Mouse (Mus musculus) liver, embryonic 11.5 days (tissue): ENCODE results near the gene Fkbp2. TPM values are rescaled to one million over a fixed set of nuclear protein-coding genes. Genes with fewer than 3 reads are reported as not detected.

Source experiments
- ATAC-seq: fragments of 200-750 bp; cut with Nextera tagmentation; replicated peaks from 2 replicates; pipeline ENCODE4 v1.8.0; 2017; ENCODE audit warnings: moderate number of reproducible peaks, mild to moderate bottlenecking, moderate TSS enrichment, moderate library complexity; ENCODE audit not compliant: low FRiP score
- DNase-seq: peaks from one replicate; pipeline ENCODE4 v3.0.0-alpha.2; 2017; ENCODE audit warnings: low spot score
- H3K27ac ChIP-seq: fragments of 300-500 bp; sonication (generic); 2 replicates; pipeline ENCODE4 v1.5.1; 2014; ENCODE audit warnings: mild to moderate bottlenecking, low read depth, low read length, control low read depth
- H3K27me3 ChIP-seq: fragments of 300-500 bp; sonication (generic); replicated peaks from 2 replicates; pipeline ENCODE4 v1.6.1; 2014; ENCODE audit warnings: low read length, mixed read lengths; ENCODE audit not compliant: control insufficient read depth, insufficient read depth
- H3K36me3 ChIP-seq: fragments of 300-500 bp; sonication (generic); 2 replicates; pipeline ENCODE4 v1.6.1; 2014; ENCODE audit warnings: mild to moderate bottlenecking, low read length, moderate library complexity, mixed read lengths; ENCODE audit not compliant: control insufficient read depth, insufficient read depth
- H3K4me1 ChIP-seq: fragments of 300-500 bp; sonication (generic); replicated peaks from 2 replicates; pipeline ENCODE4 v1.6.1; 2014; ENCODE audit warnings: low read length, mixed read lengths; ENCODE audit not compliant: control insufficient read depth, insufficient read depth
- H3K4me2 ChIP-seq: fragments of 300-500 bp; sonication (generic); 2 replicates; pipeline ENCODE4 v1.6.1; 2014; ENCODE audit warnings: mild to moderate bottlenecking, control low read depth, moderate library complexity
- H3K4me3 ChIP-seq: fragments of 300-500 bp; sonication (generic); 2 replicates; pipeline ENCODE4 v1.5.1; 2014; ENCODE audit warnings: low read depth, low read length, control low read depth
- H3K9ac ChIP-seq: fragments of 300-500 bp; sonication (generic); 2 replicates; pipeline ENCODE4 v1.6.1; 2014; ENCODE audit warnings: low read depth, low read length, control low read depth
- H3K9me3 ChIP-seq: fragments of 300-500 bp; sonication (generic); 2 replicates; pipeline ENCODE4 v1.6.1; 2016; ENCODE audit warnings: low read length, inconsistent platforms, mixed read lengths; ENCODE audit not compliant: control insufficient read depth
- WGBS: fragments of 180-500 bp; shearing (Covaris S2); extraction: QIAGEN DNeasy Blood & Tissue Kit; methylation state at CpG from one replicate; pipeline ENCODE4 v1.1.7; 2014; 5-methylcytosine and 5-hydroxymethylcytosine counted together
- polyA plus RNA-seq: library from polyadenylated mRNA; unstranded; fragments of >200 nt; fragmentation: Nextera tagmentation; extraction: Ambion mirVana; gene quantifications from 2 replicates; pipeline ENCODE4 v1.2.1, GENCODE M21; 2014

Gene Fkbp2
- polyA plus RNA-seq, 1 experiment from 2014 or later = 124 TPM

GRCm38 (mm10) chr19:7012426-7012825 lies 32.1 kb upstream of the Fkbp2 start:
- 79% methylated on average over 4 of the region's 4 CpGs for WGBS
- H3K27me3 ChIP-seq = no peaks in the 10 kb centered on the region

GRCm38 (mm10) chr19:7006892-7007593 lies 26.7 kb upstream of the Fkbp2 start:
- ATAC-seq = no peak
- Histone ChIP-seq H3K4me2 (no peak overlapping the region), H3K4me1 (no peaks in the 10 kb centered on the region), H3K9ac (no peak overlapping the region), H3K4me3 (no peak overlapping the region), H3K27me3 (no peaks in the 10 kb centered on the region), H3K36me3 (peaks cover 8% of the 10 kb centered on the region; the same call in 1 of the 2 replicates), H3K9me3 (no peaks in the 10 kb centered on the region), H3K27ac (no peak overlapping the region)
- 83% methylated on average over 8 of the region's 9 CpGs for WGBS
- DNase-seq = no peak

More at GRCm38 (mm10) chr19:7012426-7012825, 32.1 kb upstream of the Fkbp2 start:
- Histone ChIP-seq H3K9ac (no peak overlapping the region), H3K4me3 (no peak overlapping the region), H3K4me1 (peaks cover 2% of the 10 kb centered on the region), H3K27ac (no peak overlapping the region), H3K36me3 (peaks cover 14% of the 10 kb centered on the region), H3K9me3 (no peaks in the 10 kb centered on the region), H3K4me2 (no peak overlapping the region)
- ATAC-seq (no peak), DNase-seq (no peak)

GRCm38 (mm10) chr19:6999360-7000063 lies 19.2 kb upstream of the Fkbp2 start:
- no peaks in the 10 kb centered on the region for H3K9me3 ChIP-seq
- peaks cover 37% of the 10 kb centered on the region for H3K36me3 ChIP-seq
- DNase-seq (no peak), ATAC-seq (no peak)
- H3K4me3 ChIP-seq = no peak overlapping the region
- peaks cover 20% of the 10 kb centered on the region for H3K4me1 ChIP-seq
- H3K27me3 ChIP-seq = no peaks in the 10 kb centered on the region
- no peak overlapping the region for H3K9ac ChIP-seq
- H3K4me2 ChIP-seq = no peak overlapping the region
- no peak overlapping the region for H3K27ac ChIP-seq
- 91% methylated on average over 19 of the region's 19 CpGs for WGBS

- ATAC-seq (no peak), DNase-seq (no peak)
- Histone ChIP-seq H3K27me3 (no peaks in the 10 kb centered on the region), H3K9me3 (no peaks in the 10 kb centered on the region), H3K4me3 (no peak overlapping the region), H3K9ac (no peak overlapping the region), H3K4me2 (no peak overlapping the region), H3K36me3 (peaks cover 36% of the 10 kb centered on the region), H3K4me1 (peaks cover 26% of the 10 kb centered on the region), H3K27ac (no peak overlapping the region)
- WGBS = 86% methylated on average over 9 of the region's 9 CpGs
Observed at GRCm38 (mm10) chr19:6997721-6998290, 17.5 kb upstream of the Fkbp2 start.

- peaks cover 31% of the 10 kb centered on the region for H3K4me1 ChIP-seq
- ATAC-seq = peak; percentile 77
- H3K9ac ChIP-seq = peak within 1 kb of the TSS; percentile 71
- H3K27me3 ChIP-seq = no peaks in the 10 kb centered on the region
- peak within 1 kb of the TSS; percentile 90 for H3K4me2 ChIP-seq
- 1% methylated on average over 24 of the region's 24 CpGs for WGBS
- no peaks in the 10 kb centered on the region for H3K9me3 ChIP-seq
- H3K4me3 ChIP-seq = peak within 1 kb of the TSS; percentile 64
- H3K36me3 ChIP-seq = peaks cover 21% of the 10 kb centered on the region
- peak within 1 kb of the TSS; percentile 46; the same call in 1 of the 2 replicates for H3K27ac ChIP-seq
- DNase-seq = peak; percentile 83
Observed at GRCm38 (mm10) chr19:6996006-6996405, 15.7 kb upstream of the Fkbp2 start, which contains the start of the genes Nudt22 and Trpt1. Gene Nudt22 (minus strand): TSS chr19:6996117. Gene Trpt1 (plus strand): TSS chr19:6996131.

- H3K27me3 ChIP-seq = no peaks in the 10 kb centered on the region
- no peaks in the 10 kb centered on the region for H3K9me3 ChIP-seq
- DNase-seq = no peak
- H3K4me2 ChIP-seq = peak overlapping the region; percentile 90
- H3K27ac ChIP-seq = no peak overlapping the region
- H3K4me1 ChIP-seq = peaks cover 31% of the 10 kb centered on the region
- peak overlapping the region; percentile 64 for H3K4me3 ChIP-seq
- H3K9ac ChIP-seq = peak overlapping the region; percentile 71
- 42% methylated on average over 21 of the region's 21 CpGs for WGBS
- ATAC-seq = no peak
- H3K36me3 ChIP-seq = peaks cover 21% of the 10 kb centered on the region
Observed at GRCm38 (mm10) chr19:6995255-6995991, 15.1 kb upstream of the Fkbp2 start.

- peak overlapping the region; percentile 90 for H3K4me2 ChIP-seq
- 86% methylated on average over 8 of the region's 8 CpGs for WGBS
- no peak for DNase-seq
- no peak for ATAC-seq
- peaks cover 14% of the 10 kb centered on the region for H3K36me3 ChIP-seq
- no peak overlapping the region for H3K27ac ChIP-seq
- peaks cover 31% of the 10 kb centered on the region for H3K4me1 ChIP-seq
- H3K9ac ChIP-seq = peak overlapping the region; percentile 71; the same call in 1 of the 2 replicates
- no peaks in the 10 kb centered on the region for H3K9me3 ChIP-seq
- no peaks in the 10 kb centered on the region for H3K27me3 ChIP-seq
- peak overlapping the region; percentile 64; the same call in 1 of the 2 replicates for H3K4me3 ChIP-seq
Observed at GRCm38 (mm10) chr19:6994489-6994888, 14.2 kb upstream of the Fkbp2 start.

GRCm38 (mm10) chr19:6994002-6994401 lies 13.7 kb upstream of the Fkbp2 start:
- no peaks in the 10 kb centered on the region for H3K9me3 ChIP-seq
- peaks cover 31% of the 10 kb centered on the region for H3K4me1 ChIP-seq
- no peak overlapping the region for H3K27ac ChIP-seq
- peaks cover 10% of the 10 kb centered on the region for H3K36me3 ChIP-seq
- DNase-seq = no peak
- no peak for ATAC-seq
- WGBS = 82% methylated on average over 8 of the region's 8 CpGs
- H3K27me3 ChIP-seq = no peaks in the 10 kb centered on the region
- H3K4me3 ChIP-seq = no peak overlapping the region
- no peak overlapping the region for H3K4me2 ChIP-seq
- no peak overlapping the region for H3K9ac ChIP-seq
